Comparison of ENCODE assay signal across 7 mouse cellular contexts in the genomic region with DNA sequence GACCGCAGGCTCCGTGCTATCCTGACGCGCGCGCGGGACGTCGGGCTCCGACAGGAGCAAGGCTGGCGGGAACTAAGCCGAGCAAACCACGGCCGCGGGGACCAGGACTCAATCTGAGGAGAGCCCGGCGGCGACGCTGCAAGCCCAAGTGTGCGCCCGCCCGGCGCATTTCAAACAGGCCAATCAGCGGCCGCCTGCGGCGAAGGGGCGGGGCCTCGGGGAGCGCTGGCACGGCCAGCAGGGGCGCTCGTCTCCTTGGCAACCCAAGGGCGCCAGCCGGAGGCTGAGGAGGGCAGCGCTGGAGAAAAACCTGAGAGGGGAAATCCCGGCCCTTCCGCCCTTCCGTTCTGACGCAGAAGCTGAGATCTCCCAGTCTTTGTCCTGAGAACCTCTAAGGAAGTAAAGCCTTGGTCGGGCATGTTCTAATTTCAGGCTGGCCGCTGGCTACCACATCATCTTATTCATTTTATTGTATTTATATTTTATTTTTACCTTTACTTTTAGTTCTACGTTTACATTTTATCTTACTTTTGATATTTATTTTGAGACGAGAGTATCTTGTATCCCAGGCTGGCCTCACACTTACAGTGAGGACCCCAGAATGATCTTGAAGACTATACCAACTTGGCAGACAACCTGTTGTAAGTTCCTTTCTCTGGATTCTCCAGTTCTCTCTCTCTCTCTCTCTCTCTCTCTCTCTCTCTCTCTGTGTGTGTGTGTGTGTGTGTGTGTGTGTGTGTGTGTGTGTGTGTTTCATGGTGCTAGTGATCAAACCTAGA. TPM values are rescaled to one million over a fixed set of nuclear protein-coding genes. Genes with fewer than 3 reads are reported as not detected.
DNase-seq lines count a peak whose midpoint lies in the region; ATAC-seq lines count a peak whose summit lies in the region.

Kif23 (minus strand) TSS at position 152 of the 779 bp plus-strand sequence.

- WGBS in intestine, embryonic 15.5 days = 1% methylated on average over 44 of the region's 44 CpGs
- under 1% methylated on average over 44 of the region's 44 CpGs for WGBS in midbrain, embryonic 10.5 days

- no peaks in the 10 kb centered on the region for H3K27me3 ChIP-seq in intestine, embryonic 15.5 days (replicated peaks)
- no peaks in the 10 kb centered on the region for H3K27me3 ChIP-seq in midbrain, embryonic 10.5 days (ENCODE audit: low read depth, poor library complexity, severe bottlenecking)

- H3K4me2 ChIP-seq in intestine, embryonic 15.5 days (replicated peaks) = peak within 1 kb of the TSS; percentile 97

- peak; percentile 96 for ATAC-seq in intestine, embryonic 15.5 days

- H3K27ac ChIP-seq in intestine, embryonic 15.5 days = peak within 1 kb of the TSS; percentile 90
- peak within 1 kb of the TSS; percentile 92 for H3K27ac ChIP-seq in midbrain, embryonic 10.5 days (replicated peaks)

- intact Hi-C loops in gastrocnemius, postnatal 36 days (cut with DNase I) = loop anchor here (5.0 kb wide), 1 partner anchor 40 kb away; no protein-coding TSS in a partner anchor
- intact Hi-C loops in left cerebral cortex, postnatal 25 days (cut with DNase I) = loop anchor here (5.0 kb wide), 2 partner anchors 95 to 175 kb away; partner anchors contain the start of gene Glce

- H3K36me3 ChIP-seq in intestine, embryonic 15.5 days = peaks cover 6% of the 10 kb centered on the region; the same call in 1 of the 2 replicates
- H3K36me3 ChIP-seq in midbrain, embryonic 10.5 days = peaks cover 27% of the 10 kb centered on the region

- peak within 1 kb of the TSS; percentile 74 for H3K9ac ChIP-seq in intestine, embryonic 15.5 days

- no peaks in the 10 kb centered on the region for H3K9me3 ChIP-seq in intestine, embryonic 15.5 days
- no peaks in the 10 kb centered on the region for H3K9me3 ChIP-seq in midbrain, embryonic 10.5 days (replicated peaks)

- DNase-seq in adrenal gland, adult 18-20 months (ENCODE audit: low spot score in 2 of 2) = peak; percentile 98
- DNase-seq in embryo, embryonic 11 days = peak; percentile 99
- DNase-seq in gastrocnemius, postnatal 36 days = peak; percentile 93 to 94
- DNase-seq in left cerebral cortex, postnatal 25 days (ENCODE audit: low spot score in 2 of 2) = peak; percentile 95
- DNase-seq in midbrain, embryonic 10.5 days (ENCODE audit: low spot score) = peak; percentile 99
- peak; percentile 97 for DNase-seq in right cerebral cortex, postnatal 4 days

- H3K4me3 ChIP-seq in intestine, embryonic 15.5 days (replicated peaks) = peak within 1 kb of the TSS; percentile 86
- peak within 1 kb of the TSS; percentile 77 for H3K4me3 ChIP-seq in midbrain, embryonic 10.5 days

- H3K4me1 ChIP-seq in intestine, embryonic 15.5 days (replicated peaks) = no peaks in the 10 kb centered on the region
- H3K4me1 ChIP-seq in midbrain, embryonic 10.5 days = peaks cover 32% of the 10 kb centered on the region

RNA-seq across cellular contexts. Expression of gene Kif23, which starts in this region (rescaled TPM):
- 1 to 10 TPM; 2.2 to 3.0 TPM for total RNA-seq in adrenal gland, adult 18-20 months (2021)
- 1 to 10 TPM in 1 of 2 experiments, under 1 TPM in 1; 0.81 to 1.8 TPM for total RNA-seq in gastrocnemius, postnatal 36 days (2021)
- polyA plus RNA-seq in intestine, embryonic 15.5 days (2015; fragmentation: Nextera tagmentation; extraction: Ambion mirVana) = 83.2 and 92.6 TPM in 2 replicates
- 1 to 10 TPM; 2.3 to 2.9 TPM for total RNA-seq in left cerebral cortex, postnatal 25 days (2021)
- polyA plus RNA-seq in midbrain, embryonic 10.5 days (2016; fragmentation: Nextera tagmentation; extraction: Ambion mirVana) = 121 and 123 TPM in 2 replicates

Comparison
In these comparisons a context has a peak if more than half of its experiments do, and no peak if none do; other contexts are left out.
1. Peak in every context shown above with its lines: DNase-seq, ATAC-seq, H3K4me3 ChIP-seq and H3K27ac ChIP-seq.